Mouse (Mus musculus) kidney, postnatal 14 days (tissue): ENCODE results near the gene Taf5l.

Source experiments
- DNase-seq: peaks from one replicate; pipeline ENCODE4 v3.0.0; 2022; ENCODE audit warnings: mixed read lengths

The Taf5l gene

DNA sequence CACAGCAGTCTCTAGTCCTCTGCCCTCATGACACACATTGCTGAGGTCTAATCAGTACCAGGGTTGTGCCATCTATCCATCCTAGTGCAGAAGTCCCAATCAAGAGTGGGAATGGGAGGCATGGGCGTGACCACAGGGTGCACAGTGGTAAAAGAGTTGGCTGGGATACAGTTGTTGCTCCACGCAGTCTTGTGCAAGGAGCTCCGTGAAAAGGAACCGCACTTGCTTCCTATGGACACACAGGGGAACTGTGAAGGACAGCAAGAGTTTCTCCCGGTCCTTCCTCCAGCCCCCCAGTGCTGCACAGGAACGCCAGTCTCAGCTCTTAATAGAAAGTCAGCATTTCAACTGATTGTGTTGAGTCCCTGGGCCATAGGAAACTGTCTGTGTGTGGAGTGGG, 61.7 kb downstream of the Taf5l start:
- no peak for DNase-seq

DNA sequence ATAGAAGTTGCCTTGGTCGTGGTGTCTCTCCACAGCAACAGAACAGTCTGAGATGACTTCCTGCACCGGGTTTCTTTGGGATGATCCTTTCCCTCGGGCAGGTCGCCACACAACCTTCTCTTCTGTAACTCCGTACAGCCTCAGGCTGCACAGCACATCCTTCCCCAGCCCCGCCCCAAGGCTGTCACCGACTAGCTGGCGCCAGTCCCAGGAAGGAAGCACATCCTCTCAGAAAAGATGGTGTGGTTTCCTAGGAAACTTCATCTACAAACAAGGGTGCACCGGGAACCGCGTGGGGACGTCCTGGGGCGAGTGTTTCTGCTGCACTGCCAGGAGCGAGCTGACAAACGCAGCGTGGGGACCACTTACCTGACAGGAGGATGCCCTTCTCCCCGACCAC, 63.1 kb downstream of the Taf5l start:
- DNase-seq: no peak

DNA sequence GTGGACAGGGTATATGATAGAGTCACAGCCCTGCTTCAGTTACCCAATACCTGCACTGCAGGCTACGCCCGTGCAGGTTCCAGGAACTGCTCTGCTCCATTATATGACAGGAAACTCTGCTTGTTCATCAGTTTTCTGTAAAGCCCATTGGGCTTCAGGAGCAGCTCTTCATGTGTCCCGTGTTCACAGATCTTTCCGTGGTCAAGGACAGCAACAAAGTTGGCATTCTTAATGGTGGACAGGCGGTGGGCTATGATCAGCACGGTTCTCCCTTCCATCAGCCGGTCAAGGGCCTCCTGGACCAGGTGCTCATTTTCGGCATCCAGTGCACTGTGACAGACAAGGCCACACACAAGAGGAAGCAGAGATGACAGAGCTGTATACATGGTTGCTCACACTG, 67.0 kb downstream of the Taf5l start:
- DNase-seq: no peak

DNA sequence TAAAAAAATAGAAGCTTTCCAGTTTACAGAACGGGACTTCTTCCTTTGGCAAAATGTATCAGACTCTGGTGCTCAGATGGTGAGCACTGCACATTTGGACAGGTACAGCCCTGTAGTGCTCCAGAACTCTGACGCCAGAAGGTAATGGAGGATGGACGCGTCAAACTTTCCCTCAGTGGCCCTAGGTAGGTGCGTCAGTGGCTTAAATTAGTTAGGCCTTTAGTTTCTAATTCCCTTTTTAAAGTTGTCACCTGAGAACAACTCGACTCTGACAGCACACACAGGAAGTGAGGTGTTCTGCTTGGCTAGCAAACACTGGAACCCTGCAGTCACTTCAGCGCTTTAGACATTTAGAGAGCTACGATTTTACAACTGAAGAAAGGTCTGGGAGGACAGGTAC, 67.5 kb downstream of the Taf5l start:
- no peak for DNase-seq

DNA sequence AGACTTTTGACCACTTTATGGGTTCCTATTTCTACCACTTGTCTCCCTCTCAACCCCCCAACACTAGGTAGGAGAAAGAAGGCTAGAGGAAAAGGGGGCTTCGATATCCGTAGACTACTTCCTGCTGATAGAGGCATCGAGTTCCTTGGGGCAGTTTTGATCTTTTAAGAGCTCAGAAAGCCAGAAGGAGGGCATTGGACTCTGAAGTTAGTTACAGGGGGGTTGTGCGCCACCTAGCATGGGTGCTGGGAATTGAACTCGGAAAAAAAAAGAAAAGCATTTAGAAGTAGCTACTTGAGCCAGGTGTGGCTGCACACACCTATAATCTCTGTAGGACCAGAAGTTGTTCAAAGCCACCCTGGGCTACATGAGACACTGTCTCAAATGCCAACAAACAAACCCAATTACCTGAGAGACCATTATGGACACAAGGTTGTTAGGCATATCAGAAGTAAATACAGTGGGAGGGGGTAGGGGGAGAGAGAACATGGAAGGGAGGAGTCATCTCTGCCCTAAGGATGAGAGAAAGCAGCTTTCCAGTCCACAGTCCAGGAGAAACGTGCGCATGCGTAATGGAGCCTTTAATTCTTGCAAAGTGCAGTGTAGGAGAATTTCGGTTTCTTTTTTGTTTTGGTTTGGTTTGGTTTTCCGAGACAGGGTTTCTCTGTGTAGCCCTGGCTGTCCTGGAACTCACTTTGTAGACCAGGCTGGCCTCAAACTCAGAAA, 71.0 kb downstream of the Taf5l start:
- DNase-seq: peak; percentile 75

DNA sequence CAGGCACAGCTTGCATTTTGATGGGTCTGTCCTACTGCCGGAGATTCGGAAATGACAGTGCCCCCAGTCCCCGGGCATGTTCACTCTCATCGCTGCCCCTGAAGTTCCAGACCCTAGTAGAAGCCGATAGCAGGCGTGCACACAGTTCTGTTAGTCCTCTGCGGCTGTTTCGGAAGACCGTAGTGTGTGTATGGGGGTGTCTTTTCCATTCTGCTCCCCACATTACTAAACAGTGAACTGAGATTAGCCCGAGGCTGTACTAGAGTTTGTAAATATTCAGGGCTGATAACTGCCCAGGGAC, 71.6 kb downstream of the Taf5l start:
- no peak for DNase-seq

DNA sequence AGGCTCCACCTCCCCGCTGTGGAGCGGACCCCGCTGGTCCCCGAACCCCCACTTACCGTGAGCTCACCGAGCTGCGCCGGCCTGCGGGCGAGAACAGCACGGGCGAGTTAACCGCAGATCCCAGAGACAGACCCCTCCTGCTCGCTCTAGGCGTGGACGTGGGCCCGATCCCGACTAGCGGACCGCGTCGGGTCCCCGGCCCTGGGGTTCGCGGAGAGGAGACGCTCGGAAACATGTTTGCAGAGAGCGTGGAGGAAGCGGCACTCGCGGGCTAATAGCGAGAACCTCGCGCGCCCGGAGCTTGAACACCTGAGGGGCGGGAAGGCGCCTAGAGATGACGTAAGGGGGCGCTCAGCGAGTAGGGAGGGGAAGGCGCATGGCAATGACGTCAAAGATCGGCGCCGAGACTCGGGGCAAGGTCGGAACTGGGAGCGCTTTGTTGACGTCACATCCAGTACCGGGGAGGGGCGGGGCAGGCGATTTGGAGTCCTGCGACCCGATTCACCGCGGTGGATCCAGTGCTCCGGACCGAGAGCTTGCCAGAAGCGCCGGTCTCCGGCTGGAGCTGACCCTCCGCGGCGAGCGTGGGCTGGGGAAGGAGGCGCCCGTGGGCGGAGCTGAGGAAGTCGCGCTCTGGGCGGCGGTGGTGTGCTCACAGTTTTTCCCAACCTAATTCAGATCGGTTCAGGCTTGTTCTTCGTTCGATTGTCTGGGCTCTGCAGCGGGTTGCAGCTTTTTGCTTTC, 72.1 kb downstream of the Taf5l start, which contains the start of gene Nup133:
TSS of gene Nup133 (minus strand) at position 324 of the 744 bp plus-strand sequence.
- peak; percentile 100 for DNase-seq
